Mouse (Mus musculus): Measurements from ENCODE around the gene Cldn22.

- TF ChIP-seq TAL1 (conservative IDR thresholded peaks at IDR 0.05; ENCODE audit: low read depth, low read length) (no peak), CTCF (IDR thresholded peaks at IDR 0.05; ENCODE audit: low read depth, low read length) (no peak), GATA1 (IDR thresholded peaks at IDR 0.05; ENCODE audit: borderline replicate concordance, low read length) (no peak), POLR2AphosphoS5 (IDR thresholded peaks at IDR 0.05; ENCODE audit: insufficient replicate concordance, low read depth, low read length) (no peak)
Measured at GRCm38 (mm10) chr8:47820914-47821772, 3.1 kb upstream of the Cldn22 start.

All from G1E (cell line).